Mouse (Mus musculus) intestine, postnatal 0 days (tissue): Measurements from ENCODE around the gene Itpkb. TPM values are rescaled to one million over a fixed set of nuclear protein-coding genes. Genes with fewer than 3 reads are reported as not detected.

Source experiments
- ATAC-seq: fragments of 200-750 bp; cut with Nextera tagmentation; 2 replicates; pipeline ENCODE4 v1.8.0; 2017; ENCODE audit warnings: mild to moderate bottlenecking, moderate TSS enrichment, moderate library complexity
- H3K27ac ChIP-seq: fragments of 300-500 bp; sonication (generic); 2 replicates; pipeline ENCODE4 v1.5.1; 2014; ENCODE audit warnings: mild to moderate bottlenecking, low read depth, low read length, moderate library complexity
- H3K27me3 ChIP-seq: fragments of 300-500 bp; sonication (generic); replicated peaks from 2 replicates; pipeline ENCODE4 v1.6.1; 2014; ENCODE audit warnings: low read length, mixed read lengths; ENCODE audit not compliant: control insufficient read depth, insufficient read depth
- H3K36me3 ChIP-seq: fragments of 300-500 bp; sonication (generic); 2 replicates; pipeline ENCODE4 v1.6.1; 2014; ENCODE audit warnings: mild to moderate bottlenecking, moderate library complexity; ENCODE audit not compliant: control insufficient read depth, insufficient read depth
- H3K4me1 ChIP-seq: fragments of 300-500 bp; sonication (generic); replicated peaks from 2 replicates; pipeline ENCODE4 v1.6.1; 2014; ENCODE audit warnings: antibody characterized with exemption, low read length, mixed read lengths; ENCODE audit not compliant: control insufficient read depth, insufficient read depth
- H3K4me2 ChIP-seq: fragments of 300-500 bp; sonication (generic); replicated peaks from 2 replicates; pipeline ENCODE4 v1.6.1; 2014; ENCODE audit warnings: low read depth, mild to moderate bottlenecking, moderate library complexity
- H3K4me3 ChIP-seq: fragments of 300-500 bp; sonication (generic); 2 replicates; pipeline ENCODE4 v1.5.1; 2014; ENCODE audit warnings: low read depth, low read length
- H3K9ac ChIP-seq: fragments of 300-500 bp; sonication (generic); 2 replicates; pipeline ENCODE4 v1.6.1; 2014; ENCODE audit warnings: mild to moderate bottlenecking, low read depth, low read length
- H3K9me3 ChIP-seq: fragments of 300-500 bp; sonication (generic); 2 replicates; pipeline ENCODE4 v1.6.1; 2016; ENCODE audit warnings: mixed run types; ENCODE audit not compliant: control insufficient read depth
- CTCF ChIP-seq: sonication (generic); IDR thresholded peaks from 2 replicates; pipeline ENCODE4 v1.5.1; 2016; ENCODE audit warnings: low read depth, mild to moderate bottlenecking, control low read depth, antibody characterized with exemption, moderate library complexity
- WGBS: fragments of 180-500 bp; shearing (Covaris S2); extraction: QIAGEN DNeasy Blood & Tissue Kit; methylation state at CpG from one replicate; pipeline ENCODE4 v1.1.7; 2014; 5-methylcytosine and 5-hydroxymethylcytosine counted together
- polyA plus RNA-seq: library from polyadenylated mRNA; unstranded; fragments of >200 nt; fragmentation: Nextera tagmentation; extraction: Ambion mirVana; gene quantifications from 2 replicates; pipeline ENCODE4 v1.2.1, GENCODE M21; 2015

Gene Itpkb
- polyA plus RNA-seq, 1 experiment from 2014 or later = 2.3 TPM

GRCm38 (mm10) chr1:180300997-180301396 is 29.3 kb upstream of the Itpkb start:
- no peaks in the 10 kb centered on the region for H3K9me3 ChIP-seq
- H3K27ac ChIP-seq = no peak overlapping the region
- H3K9ac ChIP-seq = no peak overlapping the region
- no peaks in the 10 kb centered on the region for H3K27me3 ChIP-seq
- WGBS = 43% methylated on average over 4 of the region's 4 CpGs
- no peak for ATAC-seq
- no peak overlapping the region for H3K4me2 ChIP-seq
- H3K36me3 ChIP-seq = no peaks in the 10 kb centered on the region
- H3K4me1 ChIP-seq = peaks cover 19% of the 10 kb centered on the region; the same call in 1 of the 2 replicates
- TF ChIP-seq CTCF = no peak
- no peak overlapping the region for H3K4me3 ChIP-seq

- no peaks in the 10 kb centered on the region for H3K9me3 ChIP-seq
- 40% methylated on average over 12 of the region's 12 CpGs for WGBS
- no peak overlapping the region; the same call in 1 of the 2 replicates for H3K4me2 ChIP-seq
- H3K4me3 ChIP-seq = no peak overlapping the region
- H3K36me3 ChIP-seq = no peaks in the 10 kb centered on the region
- ATAC-seq = 0 out of 2 replicates have a peak, but pooled peaks have one; percentile 12
- no peak overlapping the region for H3K9ac ChIP-seq
- peaks cover 19% of the 10 kb centered on the region; the same call in 1 of the 2 replicates for H3K4me1 ChIP-seq
- peak overlapping the region; percentile 66 for H3K27ac ChIP-seq
- no peak for TF ChIP-seq CTCF
- H3K27me3 ChIP-seq = no peaks in the 10 kb centered on the region
Measured at GRCm38 (mm10) chr1:180302253-180303120, 27.8 kb upstream of the Itpkb start.

GRCm38 (mm10) chr1:180303600-180303999 is 26.7 kb upstream of the Itpkb start:
- Histone ChIP-seq H3K4me1 (peaks cover 19% of the 10 kb centered on the region; the same call in 1 of the 2 replicates), H3K4me3 (no peak overlapping the region), H3K27ac (no peak overlapping the region), H3K27me3 (no peaks in the 10 kb centered on the region), H3K9me3 (no peaks in the 10 kb centered on the region), H3K4me2 (no peak overlapping the region), H3K9ac (no peak overlapping the region), H3K36me3 (no peaks in the 10 kb centered on the region)
- no peak for ATAC-seq
- WGBS = 71% methylated on average over 5 of the region's 5 CpGs
- TF ChIP-seq CTCF = no peak

DNA sequence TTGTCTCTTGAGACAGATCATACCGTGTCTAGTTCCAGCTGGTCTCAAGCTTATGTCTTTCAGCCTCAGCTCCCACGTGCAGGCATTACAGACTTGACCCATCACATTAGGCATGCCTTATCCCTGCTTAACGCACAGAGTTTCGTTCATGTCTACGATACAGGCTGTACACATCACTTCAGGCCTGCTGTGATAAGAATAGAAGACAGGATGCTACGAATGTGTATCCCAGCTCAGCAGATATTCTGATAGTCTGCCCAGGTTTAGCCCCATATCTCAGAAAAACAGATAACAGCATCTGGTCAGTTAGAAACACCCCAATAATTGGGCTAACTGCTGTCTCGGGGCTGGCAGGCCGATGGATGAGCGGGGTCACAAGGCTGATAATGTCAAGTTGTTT is 23.4 kb upstream of the Itpkb start:
- Histone ChIP-seq H3K36me3 (no peaks in the 10 kb centered on the region), H3K9ac (no peak overlapping the region), H3K27ac (no peak overlapping the region), H3K27me3 (no peaks in the 10 kb centered on the region), H3K9me3 (no peaks in the 10 kb centered on the region), H3K4me1 (peaks cover 14% of the 10 kb centered on the region; the same call in 1 of the 2 replicates), H3K4me3 (no peak overlapping the region), H3K4me2 (no peak overlapping the region)
- no peak for ATAC-seq
- no peak for TF ChIP-seq CTCF
- 81% methylated on average over 9 of the region's 9 CpGs for WGBS

GRCm38 (mm10) chr1:180307661-180308060 is 22.6 kb upstream of the Itpkb start:
- ATAC-seq = peak; percentile 37; the same call in 1 of the 2 replicates
- no peaks in the 10 kb centered on the region for H3K9me3 ChIP-seq
- H3K36me3 ChIP-seq = no peaks in the 10 kb centered on the region
- no peaks in the 10 kb centered on the region for H3K27me3 ChIP-seq
- 43% methylated on average over 2 of the region's 2 CpGs for WGBS
- no peak overlapping the region for H3K9ac ChIP-seq
- H3K27ac ChIP-seq = no peak overlapping the region
- TF ChIP-seq CTCF = no peak
- peaks cover 6% of the 10 kb centered on the region; the same call in 1 of the 2 replicates for H3K4me1 ChIP-seq
- no peak overlapping the region for H3K4me3 ChIP-seq
- H3K4me2 ChIP-seq = no peak overlapping the region

DNA sequence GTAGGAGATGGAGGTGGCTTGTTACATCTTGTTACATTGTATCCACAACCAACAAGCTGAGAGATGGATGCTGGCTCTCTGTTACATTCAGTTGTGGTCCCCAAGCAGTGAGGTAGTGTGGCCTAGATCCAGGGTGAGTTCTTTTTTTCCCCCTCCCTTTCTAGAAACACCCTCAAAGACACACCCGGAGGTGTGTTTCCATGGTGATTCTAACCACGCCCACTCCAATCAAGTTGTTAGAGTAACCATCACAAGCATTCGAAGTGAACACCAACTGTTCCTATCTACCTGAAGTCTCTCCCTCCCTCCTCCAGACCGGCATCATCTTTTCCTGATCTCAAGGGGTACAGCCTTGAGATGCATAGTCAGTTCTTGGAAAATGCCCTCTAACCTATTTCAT is 21.4 kb upstream of the Itpkb start:
- H3K36me3 ChIP-seq = no peaks in the 10 kb centered on the region
- no peak overlapping the region for H3K4me2 ChIP-seq
- no peaks in the 10 kb centered on the region; the same call in 1 of the 2 replicates for H3K4me1 ChIP-seq
- H3K27ac ChIP-seq = no peak overlapping the region
- ATAC-seq = no peak
- WGBS = 55% methylated on average over 4 of the region's 4 CpGs
- no peak for TF ChIP-seq CTCF
- no peak overlapping the region for H3K9ac ChIP-seq
- H3K9me3 ChIP-seq = no peaks in the 10 kb centered on the region
- no peaks in the 10 kb centered on the region for H3K27me3 ChIP-seq
- no peak overlapping the region for H3K4me3 ChIP-seq
